Mouse (Mus musculus): ENCODE measurements around the gene Ranbp17. TPM values are rescaled to one million over a fixed set of nuclear protein-coding genes. Genes with fewer than 3 reads are reported as not detected.
A peak's percentile ranks its signal among the peaks of the same experiment; 100 is the strongest.

Ranbp17 gene
- polyA plus RNA-seq, 1 experiment from 2014 or later: 3.3 TPM

GRCm38 (mm10) chr11:33202972-33203371 lies 310.6 kb downstream of the Ranbp17 start:
- 1% methylated on average over 35 of the region's 47 CpGs for WGBS (ENCODE audit: insufficient replicate concordance)
- Histone ChIP-seq H3K27ac (no peak overlapping the region), H3K9me3 (replicated peaks) (no peaks in the 10 kb centered on the region), H3K36me3 (no peaks in the 10 kb centered on the region), H3K27me3 (peaks cover 100% of the 10 kb centered on the region), H3K4me2 (peak overlapping the region; percentile 40), H3K4me3 (replicated peaks) (peak overlapping the region; percentile 28), H3K9ac (no peak overlapping the region), H3K4me1 (replicated peaks) (peaks cover 26% of the 10 kb centered on the region)
- no peak for DNase-seq
- no peak for ATAC-seq (ENCODE audit: low read depth)

GRCm38 (mm10) chr11:33202296-33202695 lies 311.2 kb downstream of the Ranbp17 start:
- H3K27me3 ChIP-seq: peaks cover 100% of the 10 kb centered on the region
- ATAC-seq (ENCODE audit: low read depth) (no peak), DNase-seq (no peak)
- no peak overlapping the region for H3K9ac ChIP-seq
- H3K9me3 ChIP-seq (replicated peaks): no peaks in the 10 kb centered on the region
- peaks cover 26% of the 10 kb centered on the region for H3K4me1 ChIP-seq (replicated peaks)
- no peak overlapping the region for H3K4me2 ChIP-seq
- H3K4me3 ChIP-seq (replicated peaks): no peak overlapping the region
- no peak overlapping the region for H3K27ac ChIP-seq
- WGBS (ENCODE audit: insufficient replicate concordance): 3% methylated on average over 37 of the region's 37 CpGs
- no peaks in the 10 kb centered on the region for H3K36me3 ChIP-seq

- Histone ChIP-seq H3K4me2 (0 out of 2 replicates have a peak overlapping the region, but pooled peaks have one; percentile 38), H3K4me3 (replicated peaks) (peak overlapping the region; percentile 29; the same call in 1 of the 2 replicates), H3K9ac (no peak overlapping the region), H3K4me1 (replicated peaks) (peaks cover 26% of the 10 kb centered on the region), H3K9me3 (replicated peaks) (no peaks in the 10 kb centered on the region), H3K36me3 (no peaks in the 10 kb centered on the region), H3K27me3 (peaks cover 100% of the 10 kb centered on the region), H3K27ac (no peak overlapping the region)
- ATAC-seq (ENCODE audit: low read depth) (no peak), DNase-seq (no peak)
- 4% methylated on average over 19 of the region's 19 CpGs for WGBS (ENCODE audit: insufficient replicate concordance)
Measured at GRCm38 (mm10) chr11:33201626-33202010, 311.9 kb downstream of the Ranbp17 start.

GRCm38 (mm10) chr11:33200764-33201625 lies 312.6 kb downstream of the Ranbp17 start:
- ATAC-seq (ENCODE audit: low read depth) (no peak), DNase-seq (no peak)
- H3K27ac ChIP-seq: no peak overlapping the region
- H3K4me1 ChIP-seq (replicated peaks): peaks cover 26% of the 10 kb centered on the region
- H3K4me3 ChIP-seq (replicated peaks): peak overlapping the region; percentile 29
- H3K36me3 ChIP-seq: no peaks in the 10 kb centered on the region
- H3K4me2 ChIP-seq: peak overlapping the region; percentile 38
- WGBS (ENCODE audit: insufficient replicate concordance): 1% methylated on average over 63 of the region's 76 CpGs
- H3K9me3 ChIP-seq (replicated peaks): no peaks in the 10 kb centered on the region
- H3K9ac ChIP-seq: no peak overlapping the region
- H3K27me3 ChIP-seq: peaks cover 100% of the 10 kb centered on the region

- DNase-seq: no peak
- Histone ChIP-seq H3K9ac (no peak overlapping the region), H3K4me2 (peak overlapping the region; percentile 38), H3K27ac (no peak overlapping the region), H3K4me3 (replicated peaks) (peak overlapping the region; percentile 29), H3K27me3 (peaks cover 100% of the 10 kb centered on the region), H3K36me3 (no peaks in the 10 kb centered on the region), H3K4me1 (replicated peaks) (peaks cover 26% of the 10 kb centered on the region), H3K9me3 (replicated peaks) (no peaks in the 10 kb centered on the region)
- WGBS (ENCODE audit: insufficient replicate concordance): 2% methylated on average over 45 of the region's 45 CpGs
- no peak for ATAC-seq (ENCODE audit: low read depth)
Measured at GRCm38 (mm10) chr11:33199906-33200763, 313.4 kb downstream of the Ranbp17 start.

- WGBS (ENCODE audit: insufficient replicate concordance): 3% methylated on average over 15 of the region's 15 CpGs
- ATAC-seq (ENCODE audit: low read depth) (no peak), DNase-seq (no peak)
- Histone ChIP-seq H3K9ac (no peak overlapping the region), H3K9me3 (replicated peaks) (no peaks in the 10 kb centered on the region), H3K36me3 (no peaks in the 10 kb centered on the region), H3K4me2 (no peak overlapping the region), H3K27ac (no peak overlapping the region), H3K27me3 (peaks cover 97% of the 10 kb centered on the region), H3K4me3 (replicated peaks) (no peak overlapping the region), H3K4me1 (replicated peaks) (peaks cover 26% of the 10 kb centered on the region)
Measured at GRCm38 (mm10) chr11:33199117-33199514, 314.4 kb downstream of the Ranbp17 start.

GRCm38 (mm10) chr11:33198351-33199116 lies 315.0 kb downstream of the Ranbp17 start:
- Histone ChIP-seq H3K36me3 (no peaks in the 10 kb centered on the region), H3K4me1 (replicated peaks) (peaks cover 24% of the 10 kb centered on the region), H3K4me2 (no peak overlapping the region), H3K9me3 (replicated peaks) (no peaks in the 10 kb centered on the region), H3K9ac (no peak overlapping the region), H3K27ac (no peak overlapping the region), H3K27me3 (peaks cover 97% of the 10 kb centered on the region), H3K4me3 (replicated peaks) (no peak overlapping the region)
- 22% methylated on average over 22 of the region's 22 CpGs for WGBS (ENCODE audit: insufficient replicate concordance)
- DNase-seq: no peak
- ATAC-seq (ENCODE audit: low read depth): no peak

GRCm38 (mm10) chr11:33197673-33198072 lies 315.9 kb downstream of the Ranbp17 start:
- no peak overlapping the region for H3K4me2 ChIP-seq
- no peak overlapping the region for H3K27ac ChIP-seq
- no peak for DNase-seq
- 21% methylated on average over 15 of the region's 15 CpGs for WGBS (ENCODE audit: insufficient replicate concordance)
- no peaks in the 10 kb centered on the region for H3K36me3 ChIP-seq
- no peak overlapping the region for H3K9ac ChIP-seq
- H3K9me3 ChIP-seq (replicated peaks): no peaks in the 10 kb centered on the region
- H3K4me3 ChIP-seq (replicated peaks): no peak overlapping the region
- H3K27me3 ChIP-seq: peaks cover 97% of the 10 kb centered on the region
- peaks cover 15% of the 10 kb centered on the region for H3K4me1 ChIP-seq (replicated peaks)
- ATAC-seq (ENCODE audit: low read depth): no peak

GRCm38 (mm10) chr11:33197133-33197514 lies 316.4 kb downstream of the Ranbp17 start:
- H3K4me1 ChIP-seq (replicated peaks): peaks cover 12% of the 10 kb centered on the region
- no peak overlapping the region for H3K9ac ChIP-seq
- no peaks in the 10 kb centered on the region for H3K9me3 ChIP-seq (replicated peaks)
- 31% methylated on average over 13 of the region's 13 CpGs for WGBS (ENCODE audit: insufficient replicate concordance)
- no peak for DNase-seq
- peaks cover 97% of the 10 kb centered on the region for H3K27me3 ChIP-seq
- no peak overlapping the region for H3K27ac ChIP-seq
- ATAC-seq (ENCODE audit: low read depth): no peak
- H3K4me2 ChIP-seq: no peak overlapping the region
- no peaks in the 10 kb centered on the region for H3K36me3 ChIP-seq
- no peak overlapping the region for H3K4me3 ChIP-seq (replicated peaks)

- no peak overlapping the region for H3K27ac ChIP-seq
- H3K27me3 ChIP-seq: peaks cover 95% of the 10 kb centered on the region
- no peak overlapping the region for H3K9ac ChIP-seq
- no peaks in the 10 kb centered on the region for H3K36me3 ChIP-seq
- H3K9me3 ChIP-seq (replicated peaks): no peaks in the 10 kb centered on the region
- H3K4me2 ChIP-seq: no peak overlapping the region
- WGBS (ENCODE audit: insufficient replicate concordance): 8% methylated on average over 24 of the region's 24 CpGs
- no peak for DNase-seq
- ATAC-seq (ENCODE audit: low read depth): no peak
- H3K4me1 ChIP-seq (replicated peaks): peaks cover 12% of the 10 kb centered on the region
- H3K4me3 ChIP-seq (replicated peaks): no peak overlapping the region
Measured at GRCm38 (mm10) chr11:33196447-33197132, 317.0 kb downstream of the Ranbp17 start.

Data from liver, embryonic 13.5 days (tissue).